Mouse (Mus musculus) ES-Bruce4 (cell line): ENCODE data around the gene Pde7b. TPM values are rescaled to one million over a fixed set of nuclear protein-coding genes. Genes with fewer than 3 reads are reported as not detected.
A peak's percentile ranks its signal among the peaks of the same experiment; 100 is the strongest.

Experiments used
- H3K27ac ChIP-seq: 2 replicates; pipeline ENCODE4 v1.5.1; 2012; ENCODE audit warnings: low read length, inconsistent platforms; ENCODE audit not compliant: insufficient read depth
- H3K27me3 ChIP-seq: 2 replicates; pipeline ENCODE4 v1.6.1; 2012; ENCODE audit warnings: mild to moderate bottlenecking, low read length, inconsistent platforms; ENCODE audit not compliant: control insufficient read depth, poor library complexity, insufficient read depth, severe bottlenecking
- H3K36me3 ChIP-seq: 2 replicates; pipeline ENCODE4 v1.6.1; 2012; ENCODE audit warnings: inconsistent platforms, mild to moderate bottlenecking, low read length, moderate library complexity; ENCODE audit not compliant: control insufficient read depth, poor library complexity, insufficient read depth, severe bottlenecking
- H3K4me1 ChIP-seq: one replicate; pipeline ENCODE4 v1.8.1; 2011; ENCODE audit warnings: low read length; ENCODE audit not compliant: control insufficient read depth, insufficient read depth
- H3K4me3 ChIP-seq: 2 replicates; pipeline ENCODE4 v1.5.1; 2011; ENCODE audit warnings: low read depth, mild to moderate bottlenecking, low read length
- H3K9ac ChIP-seq: 2 replicates; pipeline ENCODE4 v1.6.1; 2012; ENCODE audit warnings: low read depth, mild to moderate bottlenecking, inconsistent platforms; ENCODE audit not compliant: poor library complexity, severe bottlenecking
- H3K9me3 ChIP-seq: replicated peaks from 2 replicates; pipeline ENCODE4 v1.6.1; 2012; ENCODE audit warnings: mild to moderate bottlenecking, low read length, inconsistent platforms; ENCODE audit not compliant: control insufficient read depth, poor library complexity, insufficient read depth, severe bottlenecking
- CTCF ChIP-seq: IDR thresholded peaks from one replicate; pipeline ENCODE4 v1.8.1; 2011; ENCODE audit warnings: low read depth, low read length
- EP300 ChIP-seq: IDR thresholded peaks from 2 replicates; pipeline ENCODE4 v1.6.1; 2011; ENCODE audit warnings: low read depth, low read length; ENCODE audit not compliant: insufficient read depth
- POLR2A ChIP-seq: IDR thresholded peaks from one replicate; pipeline ENCODE4 v1.8.1; 2011; ENCODE audit warnings: low read length; ENCODE audit not compliant: insufficient read depth
- polyA plus RNA-seq: library from polyadenylated mRNA; stranded (reverse); fragments of >200 nt; gene quantifications from 2 replicates; pipeline ENCODE4 v1.2.4, GENCODE M21; 2011; ENCODE audit warnings: low read depth; ENCODE audit not compliant: missing spikeins, insufficient read depth, insufficient read length

Gene Pde7b
- polyA plus RNA-seq, 1 experiment = 0.18 TPM

DNA sequence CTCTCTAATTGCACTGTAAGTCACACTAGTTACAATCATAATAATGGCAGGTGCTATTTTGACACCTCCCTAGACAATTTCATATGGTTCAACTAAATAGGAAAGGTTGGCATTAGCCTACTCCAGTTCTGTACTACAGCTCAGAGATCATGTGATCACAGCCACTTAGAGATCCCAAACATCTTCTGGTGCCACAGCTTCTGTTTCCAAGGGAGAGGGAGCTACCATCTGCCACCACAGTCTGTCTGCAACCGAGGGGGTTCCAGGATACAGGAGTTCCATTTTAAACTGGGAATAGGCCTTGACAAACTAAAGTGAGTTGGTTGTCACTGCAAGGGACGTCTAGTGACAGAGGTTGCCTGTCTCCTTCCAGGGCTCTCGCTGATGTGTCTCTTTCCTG, 344.1 kb downstream of the Pde7b start:
- H3K9ac ChIP-seq = no peak overlapping the region
- no peak for TF ChIP-seq EP300
- TF ChIP-seq POLR2A = no peak
- no peak for TF ChIP-seq CTCF
- H3K4me1 ChIP-seq = no peaks in the 10 kb centered on the region
- no peak overlapping the region for H3K27ac ChIP-seq
- H3K4me3 ChIP-seq = no peak overlapping the region
- no peaks in the 10 kb centered on the region for H3K27me3 ChIP-seq
- H3K36me3 ChIP-seq = no peaks in the 10 kb centered on the region
- no peaks in the 10 kb centered on the region for H3K9me3 ChIP-seq

DNA sequence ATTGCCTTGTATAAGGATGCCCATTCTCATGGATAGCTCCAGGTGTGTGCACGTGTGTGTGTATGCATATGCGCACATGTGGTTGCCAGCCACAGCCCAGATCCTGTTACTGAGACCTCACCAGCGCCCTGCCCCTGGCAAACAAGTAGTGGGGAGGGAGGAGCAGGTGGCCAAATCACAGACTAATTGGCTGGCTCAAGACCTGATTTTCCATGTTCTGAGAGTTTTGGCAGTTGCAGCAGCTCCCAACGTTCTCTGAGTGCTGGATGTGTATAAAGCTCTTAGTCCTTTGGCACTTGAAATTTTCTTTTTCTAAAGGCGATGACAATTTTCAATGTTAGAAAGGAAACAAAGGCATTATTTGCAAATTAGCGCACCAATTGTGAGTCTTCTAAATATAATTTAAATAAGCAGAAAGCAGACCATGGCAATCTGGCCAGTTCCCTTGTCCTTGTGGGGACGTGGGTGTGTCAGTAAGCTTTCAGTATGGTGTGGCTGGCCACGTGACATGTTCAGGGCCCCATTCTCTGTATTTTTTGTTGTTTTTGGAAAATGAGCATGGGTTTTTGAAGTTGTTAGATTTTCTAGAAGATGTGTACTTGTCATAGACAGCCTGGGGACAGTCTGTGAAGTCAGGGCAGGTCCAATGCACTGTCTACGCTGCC, 345.7 kb downstream of the Pde7b start:
- Histone ChIP-seq H3K27me3 (no peaks in the 10 kb centered on the region), H3K27ac (no peak overlapping the region), H3K4me1 (no peaks in the 10 kb centered on the region), H3K9ac (no peak overlapping the region), H3K4me3 (no peak overlapping the region), H3K9me3 (no peaks in the 10 kb centered on the region), H3K36me3 (no peaks in the 10 kb centered on the region)
- no peak for TF ChIP-seq CTCF
- no peak for TF ChIP-seq EP300

DNA sequence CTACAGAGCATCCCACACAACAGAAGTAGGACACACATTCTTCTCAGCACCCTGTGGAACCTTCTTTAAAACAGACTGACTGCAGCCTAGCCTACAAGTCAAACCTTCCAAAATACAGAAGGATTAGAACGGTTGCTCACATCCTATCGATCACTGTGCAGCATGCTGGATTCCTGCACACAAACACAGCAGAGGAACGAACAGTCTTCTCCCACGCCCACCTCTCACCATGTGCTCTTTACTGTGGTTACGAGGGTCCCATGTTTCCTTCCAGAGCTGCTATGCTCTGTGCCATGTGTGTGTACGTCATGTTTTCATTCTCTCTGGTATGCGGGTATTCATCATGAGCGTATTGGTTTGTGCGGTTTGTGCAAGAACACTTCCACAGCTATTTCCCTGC, 347.3 kb downstream of the Pde7b start:
- TF ChIP-seq POLR2A = no peak
- no peak for TF ChIP-seq CTCF
- TF ChIP-seq EP300 = no peak
- Histone ChIP-seq H3K9me3 (no peaks in the 10 kb centered on the region), H3K27me3 (no peaks in the 10 kb centered on the region), H3K27ac (no peak overlapping the region), H3K4me1 (no peaks in the 10 kb centered on the region), H3K4me3 (no peak overlapping the region), H3K9ac (no peak overlapping the region), H3K36me3 (no peaks in the 10 kb centered on the region)

DNA sequence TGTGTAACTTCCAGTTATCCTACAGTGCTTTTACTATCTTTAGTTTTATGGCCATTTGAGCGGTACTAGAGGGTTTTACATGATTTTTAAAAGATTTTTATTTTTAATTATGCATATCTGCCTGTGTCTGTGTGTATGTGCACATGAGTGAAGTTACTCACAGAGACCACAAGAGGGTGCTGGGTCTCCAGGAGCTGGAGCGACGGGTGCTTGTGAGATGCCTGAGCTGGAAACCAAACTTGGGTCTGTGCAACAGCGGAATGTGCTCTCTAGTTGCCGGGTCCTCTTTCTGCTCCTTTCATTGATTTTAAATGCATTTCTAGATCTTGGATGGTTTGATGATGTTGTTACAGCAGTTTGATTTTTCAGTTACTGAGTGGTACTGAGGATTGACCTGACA, 352.8 kb downstream of the Pde7b start:
- Histone ChIP-seq H3K9ac (no peak overlapping the region), H3K27ac (no peak overlapping the region), H3K4me1 (no peaks in the 10 kb centered on the region), H3K27me3 (no peaks in the 10 kb centered on the region), H3K36me3 (no peaks in the 10 kb centered on the region), H3K9me3 (no peaks in the 10 kb centered on the region), H3K4me3 (no peak overlapping the region)
- TF ChIP-seq CTCF = peak; percentile 53
- no peak for TF ChIP-seq EP300
- no peak for TF ChIP-seq POLR2A

DNA sequence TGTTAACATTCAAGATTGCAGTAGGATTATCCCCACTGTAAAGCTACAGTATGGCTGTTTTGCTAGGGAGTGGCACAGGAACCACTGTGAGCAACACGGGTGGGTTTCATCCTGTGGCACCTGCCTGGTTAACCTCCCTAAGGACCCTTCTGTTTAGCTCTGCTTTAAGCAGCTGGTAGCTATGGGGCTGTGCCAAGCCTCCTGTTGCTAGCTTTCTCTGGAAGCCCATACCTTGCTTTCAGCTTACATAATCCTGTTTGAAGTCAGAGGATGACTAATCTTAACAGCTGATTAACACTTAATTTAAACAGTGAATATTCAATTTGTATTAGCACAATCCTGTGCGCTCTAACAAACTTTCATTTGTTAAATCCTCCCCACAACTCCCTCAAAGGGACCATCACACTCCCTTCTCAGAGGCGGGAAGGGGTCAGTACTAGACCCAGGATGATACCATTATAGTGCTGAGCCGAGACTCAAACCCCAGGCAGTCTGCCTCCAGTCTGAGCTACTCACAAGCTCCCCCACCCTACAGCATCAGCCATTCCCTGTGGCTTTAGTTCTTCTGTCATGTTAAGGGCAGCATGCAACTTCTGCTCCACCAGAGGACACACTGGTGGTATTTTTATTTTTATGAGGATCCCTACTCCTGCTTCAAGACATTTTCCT, 362.3 kb downstream of the Pde7b start:
- no peaks in the 10 kb centered on the region for H3K4me1 ChIP-seq
- H3K36me3 ChIP-seq = peaks cover 7% of the 10 kb centered on the region
- TF ChIP-seq POLR2A = no peak
- TF ChIP-seq EP300 = no peak
- no peak for TF ChIP-seq CTCF

DNA sequence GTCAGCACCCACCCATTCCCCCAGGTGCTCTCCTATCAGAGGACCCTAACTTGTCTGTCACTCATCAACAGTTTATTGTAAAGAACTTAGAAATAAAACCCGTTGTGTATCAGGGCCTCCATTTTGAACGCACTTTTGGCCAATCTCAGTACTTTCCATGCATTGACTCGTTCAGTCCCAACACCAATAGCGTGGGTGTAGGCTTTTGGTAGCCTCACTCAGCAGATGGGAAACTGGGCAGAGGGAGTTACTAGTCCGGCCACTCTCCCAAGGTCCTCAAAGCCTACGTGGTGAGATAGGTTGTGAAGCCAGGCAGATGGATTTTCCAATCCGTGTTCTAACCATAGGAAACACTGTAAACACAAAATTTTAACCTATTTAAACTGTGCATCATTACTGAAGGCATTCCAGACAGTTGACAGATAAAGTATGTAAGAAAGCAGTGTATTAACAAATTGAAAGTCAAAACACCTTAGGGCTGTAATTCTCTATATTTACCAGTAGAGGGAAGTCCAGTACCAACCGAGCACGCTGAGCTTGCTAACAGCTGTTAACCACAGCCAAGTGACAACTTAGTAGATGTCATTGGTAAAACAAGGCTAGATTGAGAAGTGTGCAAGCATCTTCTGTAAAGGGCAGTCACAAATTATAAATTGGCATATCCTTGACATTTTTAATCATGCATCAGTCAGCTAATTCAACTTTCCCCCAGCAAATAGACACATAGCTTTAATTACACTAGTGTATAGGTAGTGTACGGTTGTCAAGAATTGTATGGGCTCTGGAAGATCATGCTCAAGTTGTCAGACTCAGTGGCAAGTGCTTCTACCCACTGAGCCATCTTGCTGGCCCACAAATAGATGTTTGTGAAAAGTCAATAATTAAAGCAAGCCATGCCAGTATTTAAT, 363.1 kb downstream of the Pde7b start:
- no peaks in the 10 kb centered on the region for H3K4me1 ChIP-seq
- TF ChIP-seq CTCF (no peak), POLR2A (no peak), EP300 (no peak)
- H3K4me3 ChIP-seq = no peak overlapping the region
- H3K27ac ChIP-seq = no peak overlapping the region
- no peaks in the 10 kb centered on the region for H3K9me3 ChIP-seq
- H3K36me3 ChIP-seq = peaks cover 7% of the 10 kb centered on the region
- no peaks in the 10 kb centered on the region for H3K27me3 ChIP-seq
- H3K9ac ChIP-seq = no peak overlapping the region

More for the DNA sequence above, 362.3 kb downstream of the Pde7b start:
- Histone ChIP-seq H3K9ac (no peak overlapping the region), H3K27me3 (no peaks in the 10 kb centered on the region), H3K9me3 (no peaks in the 10 kb centered on the region), H3K27ac (no peak overlapping the region), H3K4me3 (no peak overlapping the region)
